Mouse (Mus musculus) erythroid progenitor cell, adult 5-6 weeks (primary cell): ENCODE data around the gene Endod1. TPM values are rescaled to one million over a fixed set of nuclear protein-coding genes. Genes with fewer than 3 reads are reported as not detected.
"Not testable (repeated sequence)": the region's sequence is repeated elsewhere in the genome, so short reads cannot be mapped to it uniquely, and the experiment has no call there.

Experiments
- ATAC-seq: replicated peaks from 2 replicates; pipeline ENCODE4 v1.8.0; 2016; ENCODE audit warnings: moderate number of reproducible peaks, mild to moderate bottlenecking, moderate TSS enrichment, inconsistent platforms; ENCODE audit not compliant: poor library complexity, low FRiP score, severe bottlenecking
- total RNA-seq, 2 experiments: library from RNA; stranded (forward) in 1 of 2; stranded (reverse) in 1 of 2; fragments of 150-400 nt in 1 of 2; fragments of 186-747, 209-891 nt in 1 of 2; gene quantifications; 2 replicates each; pipeline versions ENCODE4 v1.2.3 to v1.2.4; 2015 to 2017; ENCODE audit warnings: low replicate concordance in 2 of 2

Gene Endod1
- total RNA-seq, 2 experiments from 2014 or later: 149 to 185 TPM

GRCm38 (mm10) chr9:14382256-14382791, 1.0 kb upstream of the Endod1 start:
- ATAC-seq: no peak

- peak; percentile 92 for ATAC-seq
These were observed 671 bp downstream of the Endod1 start for GRCm38 (mm10) chr9:14380386-14381285.

- ATAC-seq: no peak
These were observed 1.4 kb downstream of the Endod1 start for GRCm38 (mm10) chr9:14379769-14380385.

GRCm38 (mm10) chr9:14378151-14378550, 3.2 kb downstream of the Endod1 start:
- ATAC-seq: no peak

DNA sequence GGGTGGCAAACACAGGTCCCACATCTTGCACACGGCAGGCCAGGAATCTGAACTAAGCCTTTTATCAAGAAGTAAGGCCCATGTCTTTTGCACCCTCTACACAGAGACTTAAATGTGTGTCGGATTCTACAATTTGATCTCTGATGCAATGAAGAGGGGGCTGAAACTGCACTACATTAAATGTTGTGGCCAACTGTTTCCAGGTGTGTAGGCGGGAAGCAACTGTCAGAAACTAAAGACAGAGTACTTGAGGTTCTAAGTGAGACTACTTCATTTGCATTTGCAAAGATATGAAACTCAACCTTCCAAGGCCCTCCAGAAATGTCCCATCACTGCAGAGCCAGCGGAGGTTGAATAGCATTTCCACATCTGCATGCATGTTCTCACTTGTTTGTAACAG, 5.2 kb downstream of the Endod1 start:
- no peak for ATAC-seq

GRCm38 (mm10) chr9:14372440-14372839, 8.9 kb downstream of the Endod1 start:
- ATAC-seq: no peak

DNA sequence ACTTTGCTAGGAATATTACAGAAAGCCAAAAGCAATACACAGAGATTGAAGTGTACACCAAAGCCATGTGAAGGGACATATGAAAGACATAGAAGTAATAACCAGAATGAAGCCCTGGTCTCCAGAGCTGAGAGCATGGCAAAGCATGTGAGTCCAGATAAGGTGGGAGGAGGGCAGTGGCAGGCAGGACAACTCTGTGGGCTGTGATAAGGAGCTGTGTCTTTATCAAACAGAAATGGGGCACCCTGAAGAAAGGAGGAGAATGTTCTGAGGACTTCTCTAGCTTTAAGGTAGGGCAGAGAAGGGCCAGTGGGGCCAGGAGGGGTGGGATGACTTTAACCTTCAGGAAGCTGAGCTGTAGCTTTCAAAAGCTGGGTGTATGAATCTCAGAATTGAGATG, 12.0 kb downstream of the Endod1 start:
- ATAC-seq: peak; percentile 95

DNA sequence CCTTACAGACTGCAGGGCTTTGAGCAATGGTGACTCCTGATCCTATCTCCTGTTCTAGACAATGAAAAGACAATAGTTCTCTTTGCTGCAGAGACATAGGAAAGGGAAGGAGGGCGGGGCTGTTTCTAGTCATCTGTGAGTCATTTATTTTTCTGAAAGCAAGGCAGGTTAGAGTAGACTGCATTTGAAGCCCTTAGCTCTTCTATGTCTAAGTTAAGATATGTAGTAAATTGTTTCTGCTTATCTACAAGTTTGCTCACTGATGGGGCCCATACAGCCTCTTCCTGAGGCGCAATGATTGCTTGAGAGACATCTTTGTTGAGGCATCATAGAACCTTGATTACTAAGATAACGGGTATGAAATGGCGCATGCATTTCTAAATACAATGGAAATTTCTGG, 13.5 kb downstream of the Endod1 start:
- ATAC-seq: no peak

- no peak for ATAC-seq
These were observed 15.7 kb downstream of the Endod1 start for GRCm38 (mm10) chr9:14365481-14366125.

GRCm38 (mm10) chr9:14364719-14365118, 16.6 kb downstream of the Endod1 start:
- ATAC-seq: no peak

DNA sequence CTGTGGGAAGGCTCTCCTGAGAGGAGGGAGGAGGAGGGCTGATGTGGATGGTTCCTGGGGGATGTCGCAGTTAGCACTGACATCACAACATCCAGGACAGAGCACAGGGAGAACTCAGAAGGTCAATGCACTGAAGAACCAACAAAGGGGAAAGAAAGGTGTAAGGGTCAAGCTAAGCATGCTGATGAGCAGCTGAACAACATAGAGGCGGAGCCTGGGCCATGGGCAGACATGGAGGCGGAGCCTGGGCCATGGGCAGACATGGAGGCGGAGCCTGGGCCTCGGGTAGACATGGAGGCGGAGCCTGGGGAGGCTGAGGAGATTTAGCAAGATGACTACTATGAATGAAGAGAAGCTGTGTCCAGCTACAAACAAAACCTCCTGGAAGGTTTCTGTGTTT, 17.8 kb downstream of the Endod1 start:
- peak; percentile 80 for ATAC-seq

- no peak for ATAC-seq
These were observed 19.1 kb downstream of the Endod1 start for GRCm38 (mm10) chr9:14362068-14362768.

GRCm38 (mm10) chr9:14357033-14357432, 24.3 kb downstream of the Endod1 start:
- no peak for ATAC-seq

GRCm38 (mm10) chr9:14354852-14355251, 26.5 kb downstream of the Endod1 start:
- peak; percentile 67 for ATAC-seq

DNA sequence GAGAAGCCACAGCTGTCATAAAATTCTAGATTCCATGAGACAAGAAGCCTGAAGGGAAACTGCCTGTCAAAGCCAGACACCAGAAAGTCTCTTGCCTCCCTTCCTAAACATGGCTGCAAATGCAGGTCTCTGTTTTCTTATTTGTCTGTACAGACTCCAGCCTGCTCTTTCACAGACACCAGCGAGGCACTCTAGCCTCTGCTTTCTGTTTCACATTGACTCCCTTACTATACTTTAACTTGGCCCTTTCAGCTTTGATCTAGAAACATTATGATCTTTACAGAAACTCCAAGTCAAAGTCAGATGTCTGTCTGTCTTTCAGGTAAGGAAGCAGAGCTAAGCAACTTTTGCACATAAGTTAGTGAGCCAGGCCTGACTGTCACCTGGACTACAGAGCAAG, 29.0 kb downstream of the Endod1 start:
- no peak for ATAC-seq

DNA sequence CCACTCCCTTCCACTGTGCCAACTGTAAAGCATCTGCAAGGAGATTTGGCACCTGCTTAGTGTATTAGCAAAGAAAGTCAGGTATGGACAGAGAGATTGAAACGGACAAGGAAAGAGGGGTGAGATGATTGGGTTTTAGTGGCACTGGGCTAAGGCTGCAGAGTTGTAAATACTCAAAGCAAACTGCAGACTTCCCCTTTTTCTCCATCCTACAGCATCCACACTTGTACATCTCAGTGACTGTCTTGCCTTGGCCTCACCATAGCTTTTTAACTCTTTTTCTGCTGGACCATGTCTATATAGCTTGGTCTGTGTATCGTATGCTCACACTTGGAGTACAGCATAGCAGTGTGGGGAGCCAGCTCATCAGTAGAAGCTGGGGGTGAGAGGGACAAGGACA, 30.5 kb downstream of the Endod1 start:
- no peak for ATAC-seq

DNA sequence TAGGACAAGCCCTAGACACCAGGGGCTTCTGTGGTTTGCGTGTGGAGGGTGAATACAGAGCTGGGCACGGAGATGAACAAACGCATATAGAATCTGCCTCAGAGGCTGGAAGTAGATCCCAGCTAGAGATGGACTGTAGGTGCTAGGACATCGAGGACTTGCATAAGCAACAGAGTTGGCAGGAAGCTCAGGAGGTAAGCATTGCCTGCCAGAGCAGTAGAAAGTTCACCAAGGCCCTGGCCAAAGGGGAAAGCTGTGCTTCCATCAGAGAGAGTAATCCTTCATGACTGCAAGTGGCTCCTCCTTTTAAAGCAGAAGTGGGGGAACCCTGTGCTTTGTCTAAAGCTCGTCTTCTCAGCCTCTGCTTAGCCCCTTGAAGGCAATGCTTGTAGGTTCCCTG, 31.9 kb downstream of the Endod1 start:
- ATAC-seq: no peak

GRCm38 (mm10) chr9:14348416-14348815, 32.9 kb downstream of the Endod1 start:
- ATAC-seq: peak; percentile 83

DNA sequence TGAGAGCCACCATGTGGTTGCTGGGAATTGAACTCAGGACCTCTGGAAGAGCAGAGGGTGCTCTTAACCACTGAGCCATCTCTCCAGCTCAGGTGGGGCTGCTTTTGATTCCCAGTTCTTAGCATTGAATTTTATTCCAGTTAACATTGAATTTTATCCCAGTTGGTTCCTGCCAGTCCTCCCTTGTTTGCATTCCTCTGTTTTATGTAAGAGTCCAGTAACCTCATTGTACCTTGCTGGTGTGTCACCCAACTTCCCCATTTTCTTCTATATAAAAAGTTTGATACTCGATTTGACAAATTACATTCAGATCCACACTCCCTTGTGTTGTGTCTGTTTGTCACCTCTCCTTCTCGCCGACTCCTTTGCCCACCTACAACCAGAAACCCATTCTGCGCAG, 35.4 kb downstream of the Endod1 start:
- not testable (repeated sequence) for ATAC-seq
